Mouse (Mus musculus): ENCODE data around the gene Fzd5. TPM values are rescaled to one million over a fixed set of nuclear protein-coding genes. Genes with fewer than 3 reads are reported as not detected.
A peak's percentile ranks its signal among the peaks of the same experiment; 100 is the strongest.

Gene Fzd5
- polyA plus RNA-seq, 1 experiment from 2014 or later, result 0.87 TPM

DNA sequence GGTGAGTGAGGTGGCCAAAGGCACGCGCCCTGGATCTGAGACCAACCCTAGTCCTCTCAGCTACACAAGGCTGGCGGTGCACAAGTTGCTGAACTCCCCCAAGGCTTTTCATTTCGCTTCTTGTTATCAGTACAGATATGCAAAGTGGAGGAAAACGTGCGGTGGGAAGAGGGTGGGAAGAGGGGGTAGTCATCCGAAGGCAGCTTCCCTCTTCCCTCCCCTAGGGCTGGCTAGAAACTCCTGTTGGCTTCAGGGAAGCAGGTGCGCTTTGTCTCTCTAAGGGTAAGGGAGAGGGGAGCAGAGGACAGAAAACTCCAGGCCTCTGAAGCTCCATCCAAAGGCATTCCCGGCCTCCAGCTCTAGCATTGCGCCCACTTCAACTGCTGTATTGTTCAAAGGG lies 5.4 kb downstream of the Fzd5 start:
- no peak for ATAC-seq (replicated peaks)
- no peak overlapping the region for H3K9ac ChIP-seq (replicated peaks)
- peaks cover 50% of the 10 kb centered on the region for H3K27me3 ChIP-seq
- no peak overlapping the region for H3K4me3 ChIP-seq
- 42% methylated on average over 10 of the region's 10 CpGs for WGBS
- no peaks in the 10 kb centered on the region for H3K9me3 ChIP-seq
- no peak overlapping the region for H3K27ac ChIP-seq (replicated peaks)
- peaks cover 35% of the 10 kb centered on the region for H3K4me1 ChIP-seq
- H3K4me2 ChIP-seq (replicated peaks), result no peak overlapping the region
- H3K36me3 ChIP-seq, result no peaks in the 10 kb centered on the region

DNA sequence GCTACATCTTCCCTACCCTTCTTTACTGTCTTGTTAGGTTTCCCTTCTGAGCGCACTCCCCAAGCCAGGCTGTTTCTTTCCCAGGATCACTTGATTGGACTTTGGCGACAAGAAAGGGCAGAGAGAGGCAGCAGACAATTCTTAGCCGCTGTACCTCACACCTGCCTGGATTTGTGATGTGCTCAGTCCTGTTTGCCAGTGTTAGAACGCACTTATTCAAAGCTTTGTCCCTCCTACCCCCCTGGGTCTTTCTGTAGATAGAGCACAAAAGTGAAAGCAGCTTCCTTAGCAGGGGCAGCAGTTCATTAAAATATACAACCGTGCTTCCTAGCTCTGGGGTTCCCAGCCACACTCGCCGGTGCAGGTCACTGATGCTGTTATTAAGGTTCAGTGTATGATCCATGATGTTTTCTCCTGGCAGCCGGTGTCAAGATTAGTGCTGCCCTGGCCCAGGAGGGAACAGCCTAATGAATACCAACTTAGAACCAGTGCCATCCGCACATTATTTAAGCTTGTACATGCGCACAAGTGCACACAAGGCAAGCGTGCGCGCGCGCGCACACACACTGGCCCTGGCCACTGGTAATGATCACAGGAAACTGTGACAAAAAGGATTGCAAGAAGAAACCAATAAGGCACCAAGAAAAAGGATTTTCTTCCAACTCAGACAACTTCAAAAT lies 6.1 kb downstream of the Fzd5 start:
- H3K27me3 ChIP-seq, result peaks cover 44% of the 10 kb centered on the region
- H3K36me3 ChIP-seq, result no peaks in the 10 kb centered on the region
- no peak overlapping the region for H3K27ac ChIP-seq (replicated peaks)
- H3K4me3 ChIP-seq, result no peak overlapping the region
- WGBS, result 62% methylated on average over 16 of the region's 16 CpGs
- peaks cover 28% of the 10 kb centered on the region for H3K4me1 ChIP-seq
- ATAC-seq (replicated peaks), result no peak
- H3K4me2 ChIP-seq (replicated peaks), result no peak overlapping the region
- no peaks in the 10 kb centered on the region for H3K9me3 ChIP-seq
- no peak overlapping the region for H3K9ac ChIP-seq (replicated peaks)

DNA sequence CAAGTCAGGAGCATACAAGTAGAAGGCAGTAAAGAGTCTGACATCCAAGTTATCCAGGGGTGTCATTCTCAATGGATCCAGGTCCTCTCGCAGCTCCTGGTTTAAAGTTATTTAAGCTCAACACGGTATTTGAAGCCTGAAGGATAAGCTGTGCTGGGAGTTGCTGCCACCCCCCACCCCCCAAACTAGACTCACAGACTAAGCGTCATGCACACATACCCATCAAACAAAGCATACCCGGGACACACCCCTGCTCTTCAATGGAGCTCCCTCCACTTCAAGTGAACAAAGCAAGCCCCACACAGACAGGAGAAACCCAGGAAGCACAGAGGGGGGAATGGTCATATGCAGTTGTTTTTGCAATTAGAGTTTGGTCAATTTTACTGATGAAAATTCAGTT lies 7.5 kb downstream of the Fzd5 start:
- 53% methylated on average over 4 of the region's 4 CpGs for WGBS

DNA sequence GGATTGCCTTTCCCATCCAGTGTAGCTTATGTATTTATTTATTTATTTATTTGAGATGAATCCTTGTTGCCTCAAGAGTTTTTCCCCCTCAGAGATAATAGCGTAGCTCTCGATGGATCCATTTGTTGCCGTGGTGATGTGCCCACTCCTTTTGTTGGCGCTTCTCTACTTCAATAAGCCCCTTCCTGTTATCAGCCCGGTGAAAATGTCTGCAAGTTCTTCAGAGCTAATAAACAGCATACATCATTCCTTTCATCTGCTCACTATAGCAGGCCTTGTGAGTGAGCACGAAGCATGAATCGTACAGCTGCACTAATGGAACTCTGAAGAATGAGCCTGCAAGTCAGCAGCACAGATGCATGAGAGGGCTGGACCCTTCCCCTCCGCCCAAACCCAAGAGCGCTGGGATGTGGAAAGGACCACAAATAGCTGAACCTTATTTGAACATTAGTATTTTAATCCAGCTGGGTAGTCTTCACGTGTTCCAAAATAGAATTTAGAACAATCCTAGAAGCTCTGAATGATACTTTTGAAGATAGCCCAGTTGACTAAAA lies 16.4 kb downstream of the Fzd5 start:
- ATAC-seq (replicated peaks), result peak; percentile 19; the same call in 1 of the 2 replicates
- H3K36me3 ChIP-seq, result peaks cover 20% of the 10 kb centered on the region

More for the DNA sequence above, 7.5 kb downstream of the Fzd5 start:
- H3K27me3 ChIP-seq, result peaks cover 31% of the 10 kb centered on the region
- H3K4me1 ChIP-seq, result peaks cover 13% of the 10 kb centered on the region
- H3K36me3 ChIP-seq, result no peaks in the 10 kb centered on the region
- H3K27ac ChIP-seq (replicated peaks), result no peak overlapping the region
- no peak overlapping the region for H3K4me2 ChIP-seq (replicated peaks)
- no peak overlapping the region for H3K4me3 ChIP-seq
- no peak for ATAC-seq (replicated peaks)
- no peak overlapping the region for H3K9ac ChIP-seq (replicated peaks)
- no peaks in the 10 kb centered on the region for H3K9me3 ChIP-seq

DNA sequence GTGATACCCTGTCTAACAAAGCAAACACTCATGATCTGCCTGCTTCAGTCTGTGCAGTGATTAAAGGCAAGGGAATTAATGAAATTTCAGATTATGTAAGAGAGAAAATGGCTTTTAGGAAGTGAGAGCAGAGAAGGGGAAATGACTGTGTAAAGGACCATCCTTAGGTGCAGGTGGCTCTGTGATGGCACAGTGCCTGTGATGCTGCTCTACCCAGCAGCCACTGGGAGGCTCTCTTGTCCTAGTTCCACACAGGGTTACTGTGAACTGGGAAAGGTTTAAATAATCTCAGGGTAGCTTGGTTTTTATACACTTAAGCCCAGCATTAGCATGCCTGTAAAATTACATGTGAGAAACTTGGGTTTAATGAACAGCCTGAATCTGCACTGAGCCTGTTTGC lies 20.0 kb downstream of the Fzd5 start:
- no peaks in the 10 kb centered on the region for H3K9me3 ChIP-seq
- H3K4me2 ChIP-seq (replicated peaks), result no peak overlapping the region
- H3K9ac ChIP-seq (replicated peaks), result no peak overlapping the region
- peaks cover 20% of the 10 kb centered on the region for H3K36me3 ChIP-seq
- no peak overlapping the region for H3K27ac ChIP-seq (replicated peaks)
- peaks cover 14% of the 10 kb centered on the region for H3K4me1 ChIP-seq
- H3K4me3 ChIP-seq, result no peak overlapping the region
- peak; percentile 87; the same call in 1 of the 2 replicates for ATAC-seq (replicated peaks)
- H3K27me3 ChIP-seq, result no peaks in the 10 kb centered on the region

More for the DNA sequence above, 16.4 kb downstream of the Fzd5 start:
- WGBS, result 50% methylated on average over 10 of the region's 10 CpGs
- H3K27me3 ChIP-seq, result no peaks in the 10 kb centered on the region
- H3K4me1 ChIP-seq, result peaks cover 14% of the 10 kb centered on the region
- no peaks in the 10 kb centered on the region for H3K9me3 ChIP-seq
- H3K4me3 ChIP-seq, result no peak overlapping the region
- H3K9ac ChIP-seq (replicated peaks), result no peak overlapping the region
- no peak overlapping the region for H3K4me2 ChIP-seq (replicated peaks)
- no peak overlapping the region for H3K27ac ChIP-seq (replicated peaks)

DNA sequence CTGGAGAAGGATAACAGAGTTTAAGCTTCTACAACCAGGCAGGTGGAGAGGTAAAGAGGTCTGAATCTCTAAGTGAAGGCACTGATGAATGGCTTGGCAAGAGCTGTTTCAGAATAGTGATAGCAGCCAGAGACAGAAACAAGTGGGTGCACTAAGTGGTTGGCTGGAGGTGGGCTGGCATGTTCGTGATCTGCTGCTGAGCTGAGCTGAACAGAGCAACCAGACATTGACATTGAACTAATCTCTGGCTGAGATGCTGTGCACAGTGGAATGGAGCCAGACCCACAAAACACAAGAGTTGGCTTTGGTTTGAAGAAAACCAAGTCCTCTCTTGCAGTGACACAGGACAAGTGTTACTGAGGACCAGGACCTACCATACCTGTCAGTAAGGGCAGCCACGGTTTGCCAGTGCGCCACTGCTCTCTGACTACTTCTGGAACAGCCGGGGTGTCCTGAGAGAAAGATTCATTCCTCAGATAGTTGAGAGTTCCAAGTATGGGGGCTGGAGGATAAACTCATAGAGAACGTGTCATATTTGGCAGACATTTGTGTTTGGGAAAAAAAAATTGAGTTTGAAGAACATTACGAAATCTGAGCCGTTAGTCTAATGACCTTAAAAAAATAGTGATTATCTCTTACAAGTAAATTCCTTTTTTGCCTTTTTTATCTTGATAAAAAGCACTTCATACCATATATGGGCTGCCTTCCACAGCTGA lies 20.8 kb downstream of the Fzd5 start:
- H3K4me1 ChIP-seq, result peaks cover 14% of the 10 kb centered on the region
- H3K27me3 ChIP-seq, result no peaks in the 10 kb centered on the region
- no peak overlapping the region for H3K4me3 ChIP-seq
- peaks cover 13% of the 10 kb centered on the region; the same call in 1 of the 2 replicates for H3K36me3 ChIP-seq
- H3K4me2 ChIP-seq (replicated peaks), result no peak overlapping the region
- no peak for ATAC-seq (replicated peaks)
- no peaks in the 10 kb centered on the region for H3K9me3 ChIP-seq
- H3K9ac ChIP-seq (replicated peaks), result no peak overlapping the region
- 88% methylated on average over 7 of the region's 7 CpGs for WGBS
- no peak overlapping the region for H3K27ac ChIP-seq (replicated peaks)

DNA sequence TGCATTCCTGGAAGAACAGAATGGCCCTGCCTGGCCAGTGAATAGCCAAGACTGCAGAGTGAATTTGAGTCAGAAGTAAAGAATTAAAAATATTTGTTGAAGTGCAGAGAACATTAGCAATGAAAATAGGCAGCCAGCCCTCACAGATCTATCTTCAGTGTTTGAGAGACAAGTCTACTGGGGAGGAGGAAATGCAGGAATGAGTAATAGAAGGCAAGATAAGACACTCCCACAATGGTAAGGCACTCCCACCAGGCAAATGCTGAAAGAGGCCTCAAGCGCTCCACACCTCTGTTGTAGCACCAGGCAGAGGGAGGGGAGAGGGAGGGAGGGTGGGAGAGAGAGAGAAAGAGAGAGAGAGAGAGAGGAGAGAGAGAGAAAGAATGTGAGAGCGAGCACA lies 22.1 kb downstream of the Fzd5 start:
- Histone ChIP-seq H3K9ac (replicated peaks) (no peak overlapping the region), H3K9me3 (no peaks in the 10 kb centered on the region), H3K36me3 (peaks cover 7% of the 10 kb centered on the region; the same call in 1 of the 2 replicates), H3K27ac (replicated peaks) (no peak overlapping the region), H3K4me3 (no peak overlapping the region), H3K27me3 (no peaks in the 10 kb centered on the region), H3K4me1 (peaks cover 5% of the 10 kb centered on the region), H3K4me2 (replicated peaks) (no peak overlapping the region)
- 82% methylated on average over 2 of the region's 2 CpGs for WGBS
- no peak for ATAC-seq (replicated peaks)

DNA sequence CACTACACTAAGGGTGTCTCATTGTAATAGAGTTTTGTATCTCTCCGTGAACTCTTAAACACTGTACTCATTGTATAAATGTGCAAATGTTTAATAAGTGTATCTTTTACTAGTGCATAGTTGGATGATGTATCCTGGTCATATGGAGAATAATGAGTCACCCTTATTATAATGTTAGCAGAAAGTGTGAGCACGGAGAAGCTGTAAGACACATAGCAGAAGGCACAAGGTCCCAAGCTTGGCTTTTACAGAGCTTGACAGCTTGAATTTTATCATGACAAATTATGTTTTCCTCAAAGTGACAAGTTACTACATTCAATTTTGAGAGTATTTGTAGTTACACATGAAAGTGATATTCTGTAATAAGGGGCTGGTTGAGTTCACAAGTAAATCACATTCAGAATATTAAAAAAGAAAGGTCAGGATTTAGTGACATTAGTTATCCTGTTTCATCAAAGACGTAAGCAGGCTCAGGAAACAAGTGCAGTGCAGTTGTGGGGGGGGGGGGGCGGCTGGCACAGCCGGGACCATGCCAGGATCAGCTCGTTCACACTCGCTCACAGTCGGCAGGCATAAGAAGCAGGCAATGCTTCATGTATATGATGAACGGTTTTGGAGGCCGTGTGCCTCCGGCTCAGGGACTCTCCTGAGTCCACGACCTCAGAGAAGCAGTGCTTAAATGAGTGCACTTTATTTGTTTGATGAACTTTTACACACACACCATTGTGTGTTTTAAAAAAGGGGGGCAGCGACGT lies 25.4 kb downstream of the Fzd5 start:
- no peak overlapping the region for H3K4me2 ChIP-seq (replicated peaks)
- no peaks in the 10 kb centered on the region for H3K4me1 ChIP-seq
- 0 out of 2 replicates have a peak overlapping the region, but pooled peaks have one; percentile 27 for H3K27ac ChIP-seq (replicated peaks)
- H3K9ac ChIP-seq (replicated peaks), result no peak overlapping the region
- WGBS, result 77% methylated on average over 14 of the region's 14 CpGs
- no peaks in the 10 kb centered on the region for H3K9me3 ChIP-seq
- ATAC-seq (replicated peaks), result peak; percentile 69
- H3K36me3 ChIP-seq, result peaks cover 7% of the 10 kb centered on the region; the same call in 1 of the 2 replicates
- H3K27me3 ChIP-seq, result no peaks in the 10 kb centered on the region
- no peak overlapping the region for H3K4me3 ChIP-seq

DNA sequence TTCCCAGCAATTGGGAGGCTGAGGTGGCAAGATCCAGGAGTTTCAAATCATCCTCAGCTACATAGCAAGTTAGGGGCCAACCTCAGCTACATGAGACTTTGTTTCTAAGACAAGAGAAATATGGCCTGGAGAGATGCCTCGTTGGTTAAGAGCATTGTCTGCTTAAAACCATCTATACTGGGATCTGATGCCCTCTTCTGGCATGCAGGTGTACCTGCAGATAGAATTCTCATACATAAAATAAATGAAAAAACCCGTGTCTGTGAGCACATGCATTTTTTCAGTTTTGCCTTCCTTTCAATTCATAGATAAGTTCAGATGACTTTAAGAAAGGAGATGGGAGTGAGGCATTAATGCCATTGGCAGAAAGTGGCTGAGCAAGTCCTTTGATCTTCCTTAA lies 27.7 kb downstream of the Fzd5 start:
- ATAC-seq (replicated peaks), result no peak
- Histone ChIP-seq H3K36me3 (peaks cover 5% of the 10 kb centered on the region; the same call in 1 of the 2 replicates), H3K27me3 (no peaks in the 10 kb centered on the region), H3K27ac (replicated peaks) (no peak overlapping the region), H3K4me3 (no peak overlapping the region), H3K4me2 (replicated peaks) (no peak overlapping the region), H3K4me1 (no peaks in the 10 kb centered on the region), H3K9me3 (no peaks in the 10 kb centered on the region), H3K9ac (replicated peaks) (no peak overlapping the region)
- WGBS, result 12% methylated on average over 2 of the region's 2 CpGs

DNA sequence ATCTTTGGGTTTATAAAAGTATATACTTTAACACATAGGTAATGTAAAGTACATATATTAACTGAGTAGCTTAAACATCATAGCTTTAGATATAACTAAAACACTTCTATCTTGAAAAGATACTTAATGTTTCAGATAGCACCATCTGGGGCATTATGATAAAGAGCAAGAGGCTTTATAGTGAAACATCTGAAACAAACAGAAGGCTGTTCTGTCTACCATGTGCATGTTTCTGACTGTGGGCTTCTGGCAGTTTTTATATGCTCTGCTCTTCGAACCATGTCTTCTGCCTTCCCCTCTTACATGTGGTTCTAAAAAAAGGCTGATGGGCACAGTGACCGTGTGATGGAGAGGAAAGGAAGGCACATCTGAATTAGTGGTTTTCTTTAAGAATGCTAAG lies 30.9 kb downstream of the Fzd5 start:
- Histone ChIP-seq H3K27ac (replicated peaks) (no peak overlapping the region), H3K9me3 (no peaks in the 10 kb centered on the region), H3K27me3 (no peaks in the 10 kb centered on the region), H3K4me1 (no peaks in the 10 kb centered on the region), H3K9ac (replicated peaks) (no peak overlapping the region), H3K4me2 (replicated peaks) (no peak overlapping the region), H3K36me3 (peaks cover 11% of the 10 kb centered on the region; the same call in 1 of the 2 replicates), H3K4me3 (no peak overlapping the region)
- WGBS, result 89% methylated on average over 2 of the region's 2 CpGs
- ATAC-seq (replicated peaks), result no peak

DNA sequence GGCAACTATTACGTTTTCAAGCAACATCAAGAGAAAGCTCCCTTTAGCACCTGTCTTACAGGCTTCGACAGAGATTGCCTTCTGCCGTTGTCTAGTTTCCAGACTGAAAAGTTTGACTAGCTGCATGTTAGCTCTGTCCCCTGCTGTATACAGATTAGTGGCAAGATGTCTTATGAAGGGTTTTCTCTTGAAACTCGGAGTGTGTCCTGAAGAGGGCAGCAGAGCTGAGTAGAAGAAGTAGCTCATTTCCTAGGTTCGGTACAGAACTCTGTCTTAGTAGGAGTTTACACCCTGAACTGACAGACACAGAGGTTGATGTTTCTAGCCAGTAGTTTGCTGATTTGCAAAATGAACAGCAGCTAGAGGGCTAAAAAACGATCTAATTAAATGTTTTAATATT lies 32.3 kb downstream of the Fzd5 start:
- Histone ChIP-seq H3K4me2 (replicated peaks) (no peak overlapping the region), H3K36me3 (peaks cover 15% of the 10 kb centered on the region; the same call in 1 of the 2 replicates), H3K27me3 (no peaks in the 10 kb centered on the region), H3K4me3 (no peak overlapping the region), H3K9ac (replicated peaks) (no peak overlapping the region), H3K4me1 (no peaks in the 10 kb centered on the region), H3K9me3 (no peaks in the 10 kb centered on the region), H3K27ac (replicated peaks) (no peak overlapping the region)
- 50% methylated on average over 6 of the region's 6 CpGs for WGBS
- no peak for ATAC-seq (replicated peaks)

DNA sequence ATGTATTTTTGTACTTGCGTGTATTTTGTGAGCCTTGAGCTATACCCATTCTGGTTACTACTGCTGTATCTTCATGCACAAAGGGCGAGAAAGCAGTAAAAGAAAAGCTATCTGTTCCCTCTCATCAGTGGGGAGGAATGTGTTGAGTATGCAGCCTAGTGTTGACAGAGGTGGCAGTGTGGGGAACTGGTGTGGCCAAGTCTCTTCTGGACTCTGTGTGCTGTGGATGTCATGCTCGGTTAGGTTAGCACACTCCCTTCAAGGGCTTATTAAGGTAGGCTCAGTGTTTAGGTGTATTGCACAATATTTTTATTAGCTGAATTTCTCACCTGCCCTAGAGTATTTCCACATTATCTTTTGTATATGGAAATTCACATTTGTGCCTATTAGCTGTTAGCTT lies 35.8 kb downstream of the Fzd5 start:
- Histone ChIP-seq H3K36me3 (peaks cover 15% of the 10 kb centered on the region; the same call in 1 of the 2 replicates), H3K4me3 (no peak overlapping the region), H3K27ac (replicated peaks) (no peak overlapping the region), H3K9me3 (no peaks in the 10 kb centered on the region), H3K9ac (replicated peaks) (no peak overlapping the region), H3K4me2 (replicated peaks) (no peak overlapping the region), H3K4me1 (no peaks in the 10 kb centered on the region), H3K27me3 (no peaks in the 10 kb centered on the region)
- ATAC-seq (replicated peaks), result no peak
- WGBS, result 93% methylated on average over 3 of the region's 3 CpGs

Data from forebrain, embryonic 15.5 days (tissue).